Mouse (Mus musculus) CH12.LX (cell line): ENCODE results near the gene Rnf123.

Experiments
- CTCF ChIP-seq, 2 experiments: IDR thresholded peaks in 1 of 2; conservative IDR thresholded peaks in 1 of 2; 2 replicates each; pipeline ENCODE4 v1.5.1; 2011 to 2012; ENCODE audit warnings: low read depth in 2 of 2, low read length in 2 of 2, improper control_type of control experiment in 1 of 2, inconsistent platforms in 1 of 2, mild to moderate bottlenecking in 1 of 2, moderate library complexity in 1 of 2
- ELF1 ChIP-seq: IDR thresholded peaks from 2 replicates; pipeline ENCODE4 v1.6.1; 2014; ENCODE audit warnings: low read depth, mild to moderate bottlenecking, inconsistent platforms, low read length, improper control_type of control experiment
- EP300 ChIP-seq: IDR thresholded peaks from 2 replicates; pipeline ENCODE4 v1.6.1; 2011; ENCODE audit warnings: low read length, improper control_type of control experiment
- ETS1 ChIP-seq: conservative IDR thresholded peaks from 2 replicates; pipeline ENCODE4 v1.6.1; 2012; ENCODE audit warnings: low read depth, mild to moderate bottlenecking, inconsistent platforms, low read length, improper control_type of control experiment, moderate library complexity
- IRF4 ChIP-seq: IDR thresholded peaks from 2 replicates; pipeline ENCODE4 v1.6.1; 2014; ENCODE audit warnings: low read depth, mild to moderate bottlenecking, inconsistent platforms, low read length, improper control_type of control experiment
- MAX ChIP-seq: IDR thresholded peaks from 2 replicates; pipeline ENCODE4 v1.6.1; 2011; ENCODE audit warnings: low read length, improper control_type of control experiment
- MXI1 ChIP-seq: IDR thresholded peaks from 2 replicates; pipeline ENCODE4 v1.6.1; 2011; ENCODE audit warnings: mild to moderate bottlenecking, low read depth, low read length, improper control_type of control experiment
- POLR2AphosphoS2 ChIP-seq: IDR thresholded peaks from 2 replicates; pipeline ENCODE4 v1.6.1; 2011; ENCODE audit warnings: low read depth, low read length, improper control_type of control experiment
- SMC3 ChIP-seq: IDR thresholded peaks from 2 replicates; pipeline ENCODE4 v1.6.1; 2011; ENCODE audit warnings: low read depth, low read length, improper control_type of control experiment
- UBTF ChIP-seq: IDR thresholded peaks from 2 replicates; pipeline ENCODE4 v1.6.1; 2012; ENCODE audit warnings: low read depth, mild to moderate bottlenecking, inconsistent platforms, low read length, improper control_type of control experiment, moderate library complexity
- ZC3H11A ChIP-seq: IDR thresholded peaks from 2 replicates; pipeline ENCODE4 v1.6.1; 2012; ENCODE audit warnings: low read depth, mild to moderate bottlenecking, inconsistent platforms, low read length, improper control_type of control experiment

DNA sequence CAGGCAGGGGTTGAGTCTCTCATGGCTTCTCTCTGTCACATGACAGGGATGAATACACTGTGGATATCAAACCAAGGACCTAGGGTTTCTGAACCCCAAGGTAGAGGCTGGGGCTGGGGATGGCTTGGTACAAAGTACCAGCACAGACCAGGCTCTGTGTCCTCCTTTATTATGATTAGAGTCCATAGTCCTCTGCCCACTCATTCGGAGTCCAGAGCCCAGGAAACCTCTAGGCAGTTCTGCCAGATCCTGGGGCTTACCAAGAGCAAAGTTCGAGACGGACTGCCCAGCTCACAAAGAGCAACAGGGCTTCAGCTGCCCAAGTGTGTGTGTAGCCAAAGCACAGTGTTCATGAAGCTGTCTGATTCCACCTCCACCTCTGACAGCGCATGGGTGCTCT is 2.1 kb upstream of the Rnf123 start:
- TF ChIP-seq CTCF (conservative IDR thresholded peaks at IDR 0.05 in 1 of 2, IDR thresholded peaks at IDR 0.05 in 1 of 2; ENCODE audit: low read depth in 2 of 2, low read length in 2 of 2) (no peak), POLR2AphosphoS2 (no peak), EP300 (no peak), ELF1 (no peak), MAX (no peak), MXI1 (no peak), IRF4 (no peak), ETS1 (no peak), ZC3H11A (no peak), SMC3 (no peak), UBTF (no peak)
